Mouse (Mus musculus): ENCODE measurements at regions not wholly inside any gene's neighbourhood (a gene's known extent, or its start where the extent isn't known, plus 50 kb on each side); places are given as distances from the start of the nearest gene placed in this dataset.

DNA sequence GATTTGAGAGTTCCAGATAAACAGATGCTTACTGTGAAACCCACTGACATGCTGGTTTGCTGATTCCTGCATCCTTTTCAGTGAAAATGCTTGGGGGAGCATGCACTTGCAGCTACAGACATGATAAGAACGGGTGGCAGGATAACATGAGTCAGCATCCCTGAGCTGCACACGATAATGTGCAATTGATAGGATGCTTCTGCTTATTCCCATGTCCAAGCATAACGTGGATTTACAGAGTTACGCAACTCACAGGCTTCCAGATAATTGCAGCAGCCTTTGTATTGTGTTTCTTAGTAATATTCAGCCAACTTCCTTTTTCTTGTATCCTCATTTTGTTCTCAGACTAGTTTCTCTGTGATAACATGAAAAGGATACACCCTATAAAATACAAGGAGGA is 245.7 kb downstream of the Flrt2 start:
- DNase-seq, result no peak

- DNase-seq, result no peak
These were observed 248.5 kb downstream of the Flrt2 start for GRCm38 (mm10) chr12:95940465-95941012.

GRCm38 (mm10) chr12:95959786-95960504 is 267.9 kb downstream of the Flrt2 start:
- no peak for DNase-seq

GRCm38 (mm10) chr12:95960505-95960871 is 268.5 kb downstream of the Flrt2 start:
- peak; percentile 5 for DNase-seq

DNA sequence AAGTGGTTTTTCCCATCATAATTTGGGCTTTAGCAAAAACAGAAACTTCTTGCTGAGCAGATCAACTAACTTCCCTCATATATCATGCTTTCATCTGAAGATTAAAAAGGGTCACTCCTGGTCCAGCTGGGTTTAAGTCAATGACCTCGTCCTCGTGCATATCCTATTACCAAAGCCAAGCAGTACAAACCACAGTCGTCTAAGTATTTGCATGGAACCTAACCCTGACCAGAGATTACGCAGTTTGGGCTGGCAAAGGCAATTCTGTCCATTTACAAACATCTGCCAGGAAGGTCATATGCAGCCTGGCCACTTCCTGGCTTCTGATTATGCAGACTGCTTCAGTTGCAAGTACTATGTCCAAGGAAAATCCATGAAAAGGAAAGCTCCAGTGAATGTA is 270.8 kb downstream of the Flrt2 start:
- DNase-seq, result no peak

GRCm38 (mm10) chr12:95988669-95989288 is 296.8 kb downstream of the Flrt2 start:
- DNase-seq, result no peak

DNA sequence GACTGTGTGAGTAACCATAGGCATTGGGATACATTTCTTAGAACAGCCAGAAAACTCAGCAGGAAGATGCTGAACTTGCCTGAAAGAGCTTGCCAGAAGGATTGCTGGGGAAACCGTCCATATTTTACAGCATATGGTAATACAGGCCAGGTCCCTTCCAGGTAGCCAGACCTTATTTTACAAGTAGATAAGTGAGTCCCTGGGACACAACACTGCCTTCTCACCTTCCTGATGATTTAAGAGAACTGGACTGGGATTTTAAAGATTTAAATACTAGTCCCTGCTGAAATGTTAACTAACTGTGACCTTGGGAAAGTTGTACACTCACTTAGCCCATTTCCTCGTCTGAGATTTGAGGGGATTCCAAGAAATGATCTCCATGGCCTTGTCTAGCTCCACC is 302.9 kb downstream of the Flrt2 start:
- no peak for DNase-seq

DNA sequence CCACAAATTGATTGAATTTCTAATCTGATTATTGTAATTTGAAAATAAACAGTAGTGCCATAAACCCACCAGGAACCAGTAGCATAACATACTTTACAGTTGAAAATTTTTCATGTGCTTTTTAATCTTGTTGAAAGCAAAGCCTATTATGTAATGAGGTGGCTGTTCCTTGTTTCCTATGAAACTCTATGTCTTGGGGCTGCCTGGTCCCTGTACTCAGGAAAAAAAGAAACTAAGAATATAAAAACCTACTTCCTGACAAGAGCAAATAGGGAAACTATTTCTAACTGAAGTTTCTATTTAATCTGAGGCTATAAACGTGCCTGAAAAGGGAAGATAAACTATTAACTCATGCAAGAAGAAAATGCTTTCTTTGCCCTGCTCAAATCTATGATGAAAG is 338.2 kb downstream of the Flrt2 start:
- DNase-seq, result no peak

- no peak for DNase-seq
These were observed 383.3 kb downstream of the Flrt2 start for GRCm38 (mm10) chr12:96075365-96075764.

DNA sequence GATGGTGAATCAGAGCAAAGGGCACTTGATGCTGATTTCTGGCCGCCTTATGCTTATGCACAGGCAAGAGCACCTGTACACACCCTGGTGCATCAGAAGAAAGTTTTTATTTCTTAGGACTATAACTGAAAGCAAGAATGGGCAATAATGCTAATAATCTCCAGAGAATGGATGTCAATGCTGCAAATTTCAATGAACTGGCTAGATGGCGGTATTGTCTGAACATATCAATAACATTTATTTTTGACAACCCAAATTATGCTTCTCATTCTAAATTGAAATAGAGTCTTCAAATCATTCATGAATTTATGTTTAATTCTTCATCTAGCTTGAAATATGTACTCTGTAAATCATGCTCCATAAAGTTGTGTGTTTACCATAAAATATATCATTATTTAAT is 399.0 kb downstream of the Flrt2 start:
- no peak for DNase-seq

DNA sequence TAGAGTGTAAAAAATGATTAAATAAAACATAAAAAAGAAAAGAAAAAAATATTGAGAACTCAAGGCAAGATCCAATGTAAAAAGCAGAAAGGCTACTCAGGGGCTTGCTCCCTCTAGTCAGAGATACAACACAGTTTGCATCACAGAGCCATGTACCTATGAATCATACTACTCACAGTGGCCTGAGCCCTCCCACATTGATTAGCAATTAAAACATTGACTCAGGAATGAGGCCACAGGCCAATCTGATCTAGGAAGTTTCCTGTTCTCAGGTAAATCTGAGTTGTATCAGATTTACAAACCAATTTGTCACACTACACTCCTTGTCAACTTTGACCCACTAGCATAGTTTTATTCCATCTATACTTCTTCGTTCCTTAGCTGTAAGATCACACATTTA is 414.2 kb downstream of the Flrt2 start:
- no peak for DNase-seq

DNA sequence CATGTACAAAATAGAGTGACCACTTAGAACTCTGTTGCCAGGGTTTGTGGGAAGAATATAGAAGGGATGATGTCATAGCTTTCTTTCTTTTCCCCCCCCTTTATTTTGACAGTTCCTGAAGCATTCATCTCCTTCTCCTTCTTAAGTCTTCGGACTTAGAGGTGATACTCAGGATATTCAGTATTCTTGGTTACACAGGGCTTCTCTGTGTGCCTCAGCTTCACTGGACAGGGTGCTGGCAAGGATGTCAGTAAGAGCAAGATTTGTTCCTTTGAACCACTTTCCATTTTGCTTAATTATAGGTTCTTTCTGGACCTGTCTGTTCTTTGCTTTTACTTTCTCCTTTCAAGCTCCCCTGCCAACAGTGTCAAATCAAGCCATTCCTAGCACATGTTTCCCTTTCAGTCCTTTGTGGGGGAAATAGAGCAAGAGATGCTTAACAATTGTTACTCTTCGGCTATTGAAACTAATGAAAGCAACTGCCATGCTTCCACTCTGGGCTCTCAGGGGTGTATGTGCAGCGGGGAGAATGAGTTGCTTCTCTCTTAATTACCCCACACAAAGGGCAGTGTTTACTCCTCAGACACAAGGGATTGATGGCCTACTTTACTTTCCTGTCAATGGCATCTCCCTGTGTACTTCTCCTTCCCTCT is 422.8 kb downstream of the Flrt2 start:
- no peak for DNase-seq

DNA sequence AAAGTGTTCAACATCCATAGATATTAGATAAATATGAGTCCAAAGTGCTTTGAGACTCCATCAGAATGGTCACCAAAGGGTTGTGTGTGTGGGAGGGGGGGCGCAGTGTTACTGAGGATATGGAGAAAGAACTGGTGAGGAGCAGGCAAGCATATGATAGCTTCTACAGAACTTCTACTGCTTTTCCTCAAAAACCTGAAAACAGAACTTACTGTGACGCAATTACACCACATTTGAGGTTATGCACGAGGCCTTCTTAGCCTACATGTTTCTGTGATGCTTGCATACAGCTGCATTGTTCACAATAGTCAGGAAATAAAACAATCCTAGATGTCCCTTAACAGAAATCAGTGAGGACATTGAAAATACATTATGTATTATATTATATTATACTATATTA is 425.5 kb downstream of the Flrt2 start:
- no peak for DNase-seq

GRCm38 (mm10) chr12:96124156-96124931 is 432.3 kb downstream of the Flrt2 start:
- DNase-seq, result no peak

GRCm38 (mm10) chr12:96129870-96130454 is 437.9 kb downstream of the Flrt2 start:
- DNase-seq, result no peak

GRCm38 (mm10) chr12:96130796-96131512 is 438.9 kb downstream of the Flrt2 start:
- DNase-seq, result no peak

DNA sequence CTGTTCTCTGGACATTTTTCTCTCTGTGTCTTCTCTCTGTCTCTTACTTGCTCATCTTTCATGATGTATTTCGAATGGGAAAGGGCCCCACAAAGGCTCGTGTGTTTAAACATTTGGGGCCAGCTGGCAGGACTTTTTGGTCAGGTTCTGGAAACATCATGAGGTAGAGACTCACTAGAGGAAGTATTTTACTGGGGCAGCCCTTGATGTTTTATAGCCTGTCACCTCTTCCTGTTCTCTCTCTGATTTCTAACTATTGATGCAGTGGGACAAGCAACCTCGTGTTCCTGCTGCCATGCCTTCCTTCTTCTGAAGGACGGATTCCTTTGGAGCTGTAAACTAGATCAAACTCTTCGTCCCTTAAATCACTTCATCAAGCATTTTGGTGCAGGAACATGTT is 442.1 kb downstream of the Flrt2 start:
- DNase-seq, result no peak

DNA sequence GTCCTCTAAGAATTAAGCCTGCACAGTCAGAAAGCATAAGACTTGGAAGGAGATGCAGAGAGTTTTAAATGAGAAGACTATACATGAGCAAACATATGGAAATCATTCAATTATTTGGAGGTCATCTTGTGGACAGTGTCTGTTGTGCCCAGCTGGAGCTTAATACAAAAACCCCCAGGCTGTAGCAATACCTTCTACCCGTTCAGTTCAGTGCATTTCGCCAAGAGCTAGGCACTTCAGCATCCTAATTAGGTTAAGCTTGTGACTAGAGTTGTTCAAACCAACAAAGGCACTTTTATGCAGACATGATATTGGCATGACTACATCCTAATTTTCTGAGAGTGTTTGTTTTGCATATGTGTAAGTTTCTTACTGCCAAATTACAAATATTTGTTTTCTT is 449.7 kb downstream of the Flrt2 start:
- peak; percentile 2 for DNase-seq

DNA sequence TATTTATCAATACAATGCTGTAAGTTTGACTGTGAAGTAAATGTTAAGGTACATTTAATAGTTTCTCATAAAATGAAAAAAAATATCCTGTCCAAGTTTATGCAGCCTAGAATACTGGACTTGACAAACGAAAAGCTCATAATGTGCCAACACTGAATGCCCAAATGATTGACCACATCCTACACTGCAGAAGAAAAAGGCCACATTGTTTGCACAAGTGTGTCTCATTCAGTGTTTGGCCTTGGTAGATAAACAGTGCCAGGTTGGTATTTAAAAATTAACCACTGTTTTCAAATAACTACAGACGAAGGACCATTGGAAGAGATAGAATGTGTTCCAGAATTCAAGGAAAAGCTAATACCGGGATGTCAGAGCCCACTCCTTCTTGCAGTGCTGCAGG is 462.1 kb downstream of the Flrt2 start:
- no peak for DNase-seq

DNA sequence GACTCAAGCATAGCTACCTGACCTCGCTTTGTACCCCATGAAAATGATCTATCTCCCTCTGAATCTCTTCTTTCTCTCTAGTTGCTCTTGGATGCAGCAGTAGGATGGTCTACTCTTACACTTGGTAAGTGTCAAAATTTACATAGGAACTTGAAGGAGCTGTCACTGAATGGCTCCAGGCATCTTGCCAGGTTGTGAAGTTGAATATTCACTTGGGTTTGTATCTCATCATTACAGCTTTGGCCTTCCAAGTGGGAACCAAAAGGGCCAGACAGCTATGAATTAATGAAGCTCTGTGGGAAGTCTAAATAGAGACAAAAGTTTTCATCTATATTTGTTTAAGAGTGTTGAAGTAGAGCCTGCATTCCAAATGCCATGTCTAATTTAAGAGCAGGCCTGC is 475.5 kb downstream of the Flrt2 start:
- DNase-seq, result no peak

DNA sequence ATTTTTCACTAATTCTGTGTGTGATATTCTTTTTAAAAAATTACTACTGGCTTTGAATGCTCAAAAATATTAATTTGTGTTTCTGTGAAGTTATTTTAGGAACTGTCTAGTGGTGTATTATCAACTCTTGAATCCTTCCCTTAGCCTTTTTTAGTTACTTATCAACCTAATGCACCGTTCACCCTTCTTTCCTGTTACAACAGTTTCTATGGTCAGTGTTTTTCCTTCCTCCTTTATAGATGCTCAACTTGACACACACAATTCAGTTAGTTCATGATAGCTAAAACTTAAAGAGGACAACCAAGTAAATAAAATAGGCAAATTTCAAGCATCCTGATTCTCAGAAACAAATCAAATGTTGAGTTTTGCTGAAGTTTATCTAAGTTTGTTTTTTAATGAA is 506.9 kb downstream of the Flrt2 start:
- DNase-seq, result no peak

- no peak for DNase-seq
These were observed 509.8 kb downstream of the Flrt2 start for GRCm38 (mm10) chr12:96201855-96202254.
